Mouse (Mus musculus) cerebral cortex, adult 2 months (tissue): ENCODE measurements around the gene Kyat1.

Experiments used
- whole genome bisulfite sequencing: fragments of 180-500 bp; shearing (Covaris S2); methylation state at CpG from one replicate; pipeline ENCODE4 v1.1.7; 2018; 5-methylcytosine and 5-hydroxymethylcytosine counted together

The Kyat1 gene

GRCm38 (mm10) chr2:30205629-30206357, at the start of gene Kyat1:
TSS of gene Kyat1 (minus strand) at chr2:30205847.
- under 1% methylated on average over 44 of the region's 44 CpGs for WGBS

- 70% methylated on average over 5 of the region's 5 CpGs for WGBS
These were observed 48.2 kb upstream of the Kyat1 start for GRCm38 (mm10) chr2:30253809-30254208.

GRCm38 (mm10) chr2:30252521-30252920, 46.9 kb upstream of the Kyat1 start:
- WGBS, result 55% methylated on average over 3 of the region's 3 CpGs

GRCm38 (mm10) chr2:30251417-30252104, 45.9 kb upstream of the Kyat1 start:
- 61% methylated on average over 5 of the region's 5 CpGs for WGBS

GRCm38 (mm10) chr2:30250166-30251128, 44.8 kb upstream of the Kyat1 start:
- WGBS, result 74% methylated on average over 10 of the region's 10 CpGs

GRCm38 (mm10) chr2:30249182-30249581, 43.5 kb upstream of the Kyat1 start:
- WGBS, result 63% methylated on average over 3 of the region's 3 CpGs

GRCm38 (mm10) chr2:30247681-30248080, 42.0 kb upstream of the Kyat1 start:
- WGBS, result 43% methylated on average over 4 of the region's 4 CpGs

GRCm38 (mm10) chr2:30247036-30247435, 41.4 kb upstream of the Kyat1 start:
- WGBS, result 88% methylated on average over 5 of the region's 5 CpGs

- WGBS, result 74% methylated on average over 7 of the region's 7 CpGs
These were observed 39.0 kb upstream of the Kyat1 start for GRCm38 (mm10) chr2:30244595-30245178.

- 95% methylated on average over 4 of the region's 4 CpGs for WGBS
These were observed 37.7 kb upstream of the Kyat1 start for GRCm38 (mm10) chr2:30243391-30243790.

- 33% methylated on average over 4 of the region's 4 CpGs for WGBS
These were observed 36.9 kb upstream of the Kyat1 start for GRCm38 (mm10) chr2:30242509-30242908.

GRCm38 (mm10) chr2:30240267-30240666, 34.6 kb upstream of the Kyat1 start, which contains the start of gene Gm28035:
TSS of gene Gm28035 (plus strand) at chr2:30240567.
- 59% methylated on average over 2 of the region's 2 CpGs for WGBS

GRCm38 (mm10) chr2:30239777-30240176, 34.1 kb upstream of the Kyat1 start:
- 31% methylated on average over 4 of the region's 4 CpGs for WGBS

GRCm38 (mm10) chr2:30238906-30239465, 33.3 kb upstream of the Kyat1 start:
- WGBS, result 66% methylated on average over 3 of the region's 3 CpGs

- under 1% methylated on average over 39 of the region's 42 CpGs for WGBS
These were observed 32.2 kb upstream of the Kyat1 start for GRCm38 (mm10) chr2:30237881-30238280.

- 1% methylated on average over 67 of the region's 67 CpGs for WGBS
These were observed 31.7 kb upstream of the Kyat1 start, which contains the start of gene Lrrc8a for GRCm38 (mm10) chr2:30237199-30237880. TSS of gene Lrrc8a (plus strand) at chr2:30237715.

GRCm38 (mm10) chr2:30236426-30237198, 31.0 kb upstream of the Kyat1 start:
- WGBS, result 3% methylated on average over 18 of the region's 18 CpGs

- 82% methylated on average over 5 of the region's 5 CpGs for WGBS
These were observed 29.9 kb upstream of the Kyat1 start for GRCm38 (mm10) chr2:30235593-30235992.

- 92% methylated on average over 5 of the region's 5 CpGs for WGBS
These were observed 10.6 kb upstream of the Kyat1 start for GRCm38 (mm10) chr2:30216293-30216692.

GRCm38 (mm10) chr2:30215493-30215892, 9.8 kb upstream of the Kyat1 start:
- WGBS, result 83% methylated on average over 6 of the region's 6 CpGs
